Mouse (Mus musculus) heart, embryonic 15.5 days (tissue): ENCODE data around the gene Gm13420. TPM values are rescaled to one million over a fixed set of nuclear protein-coding genes. Genes with fewer than 3 reads are reported as not detected.
"Not testable (repeated sequence)": the region's sequence is repeated elsewhere in the genome, so short reads cannot be mapped to it uniquely, and the experiment has no call there.

Experiments
- ATAC-seq: fragments of 200-750 bp; cut with Nextera tagmentation; replicated peaks from 2 replicates; pipeline ENCODE4 v1.8.0; 2017; ENCODE audit warnings: low read depth, moderate TSS enrichment; ENCODE audit not compliant: insufficient number of reproducible peaks, insufficient read depth, low FRiP score
- H3K27ac ChIP-seq: fragments of 300-500 bp; sonication (generic); 2 replicates; pipeline ENCODE4 v1.5.1; 2015; ENCODE audit warnings: mild to moderate bottlenecking, inconsistent platforms
- H3K27me3 ChIP-seq: fragments of 300-500 bp; sonication (generic); 2 replicates; pipeline ENCODE4 v1.6.1; 2015; ENCODE audit warnings: inconsistent platforms
- H3K36me3 ChIP-seq: fragments of 300-500 bp; sonication (generic); 2 replicates; pipeline ENCODE4 v1.6.1; 2015; ENCODE audit warnings: mild to moderate bottlenecking, inconsistent platforms
- H3K4me1 ChIP-seq: fragments of 300-500 bp; sonication (generic); replicated peaks from 2 replicates; pipeline ENCODE4 v1.6.1; 2015; ENCODE audit warnings: inconsistent platforms
- H3K4me2 ChIP-seq: fragments of 300-500 bp; sonication (generic); 2 replicates; pipeline ENCODE4 v1.6.1; 2015; ENCODE audit warnings: inconsistent platforms, mild to moderate bottlenecking, moderate library complexity
- H3K4me3 ChIP-seq: fragments of 300-500 bp; sonication (generic); 2 replicates; pipeline ENCODE4 v1.5.1; 2015; ENCODE audit warnings: mild to moderate bottlenecking, inconsistent platforms
- H3K9ac ChIP-seq: fragments of 300-500 bp; sonication (generic); 2 replicates; pipeline ENCODE4 v1.6.1; 2015; ENCODE audit warnings: mild to moderate bottlenecking, inconsistent platforms
- H3K9me3 ChIP-seq: fragments of 300-500 bp; sonication (generic); replicated peaks from 2 replicates; pipeline ENCODE4 v1.6.1; 2016; ENCODE audit warnings: inconsistent platforms
- WGBS: fragments of 180-500 bp; shearing (Covaris S2); methylation state at CpG from one replicate; pipeline ENCODE4 v1.1.7; 2015; ENCODE audit warnings: mixed read lengths; 5-methylcytosine and 5-hydroxymethylcytosine counted together
- polyA plus RNA-seq: library from polyadenylated mRNA; unstranded; fragments of >200 nt; fragmentation: Nextera tagmentation; extraction: Ambion mirVana; gene quantifications from 2 replicates; pipeline ENCODE4 v1.2.1, GENCODE M21; 2015

The Gm13420 gene
- not detected in 2 replicates for polyA plus RNA-seq

DNA sequence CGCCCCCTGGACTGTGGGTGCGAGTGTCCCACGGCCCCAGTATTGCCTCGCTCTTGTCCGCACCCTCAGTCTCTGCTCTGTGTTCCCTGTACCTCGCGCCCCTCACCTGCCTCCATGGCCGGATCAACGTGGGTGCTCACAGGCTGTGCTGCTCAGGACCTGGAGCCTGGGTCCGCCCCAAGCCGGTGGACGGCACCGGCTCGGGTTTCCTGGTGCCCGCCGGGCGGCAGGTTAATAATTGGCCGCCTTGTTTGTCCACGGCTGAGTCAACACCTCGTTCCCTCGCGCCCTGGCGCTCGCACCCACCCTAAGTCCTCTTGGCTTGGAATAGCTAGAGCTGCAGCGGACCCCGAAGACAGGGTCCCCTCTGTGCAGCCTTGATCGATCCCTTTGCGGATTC lies at the start of gene Gm13420:
Gene Gm13420 (minus strand): TSS at position 189 of the 400 bp plus-strand sequence.
- H3K27ac ChIP-seq: no peak within 1 kb of the TSS
- H3K4me1 ChIP-seq: peaks cover 11% of the 10 kb centered on the region
- WGBS: 5% methylated on average over 28 of the region's 28 CpGs
- no peak for ATAC-seq
- H3K9me3 ChIP-seq: no peaks in the 10 kb centered on the region
- H3K4me2 ChIP-seq: peak within 1 kb of the TSS; percentile 37
- no peaks in the 10 kb centered on the region for H3K36me3 ChIP-seq
- H3K9ac ChIP-seq: no peak within 1 kb of the TSS
- H3K4me3 ChIP-seq: 0 out of 2 replicates have a peak within 1 kb of the TSS, but pooled peaks have one; percentile 1
- H3K27me3 ChIP-seq: peaks cover 63% of the 10 kb centered on the region

- no peak overlapping the region for H3K4me2 ChIP-seq
- ATAC-seq: no peak
- H3K27me3 ChIP-seq: no peaks in the 10 kb centered on the region
- H3K36me3 ChIP-seq: peaks cover 30% of the 10 kb centered on the region; the same call in 1 of the 2 replicates
- peaks cover 9% of the 10 kb centered on the region; the same call in 1 of the 2 replicates for H3K4me1 ChIP-seq
- no peaks in the 10 kb centered on the region for H3K9me3 ChIP-seq
- H3K9ac ChIP-seq: no peak overlapping the region
- H3K4me3 ChIP-seq: no peak overlapping the region
- 92% methylated on average over 2 of the region's 2 CpGs for WGBS
- no peak overlapping the region for H3K27ac ChIP-seq
Observed at GRCm38 (mm10) chr2:29792772-29793487, 41.4 kb upstream of the Gm13420 start.

DNA sequence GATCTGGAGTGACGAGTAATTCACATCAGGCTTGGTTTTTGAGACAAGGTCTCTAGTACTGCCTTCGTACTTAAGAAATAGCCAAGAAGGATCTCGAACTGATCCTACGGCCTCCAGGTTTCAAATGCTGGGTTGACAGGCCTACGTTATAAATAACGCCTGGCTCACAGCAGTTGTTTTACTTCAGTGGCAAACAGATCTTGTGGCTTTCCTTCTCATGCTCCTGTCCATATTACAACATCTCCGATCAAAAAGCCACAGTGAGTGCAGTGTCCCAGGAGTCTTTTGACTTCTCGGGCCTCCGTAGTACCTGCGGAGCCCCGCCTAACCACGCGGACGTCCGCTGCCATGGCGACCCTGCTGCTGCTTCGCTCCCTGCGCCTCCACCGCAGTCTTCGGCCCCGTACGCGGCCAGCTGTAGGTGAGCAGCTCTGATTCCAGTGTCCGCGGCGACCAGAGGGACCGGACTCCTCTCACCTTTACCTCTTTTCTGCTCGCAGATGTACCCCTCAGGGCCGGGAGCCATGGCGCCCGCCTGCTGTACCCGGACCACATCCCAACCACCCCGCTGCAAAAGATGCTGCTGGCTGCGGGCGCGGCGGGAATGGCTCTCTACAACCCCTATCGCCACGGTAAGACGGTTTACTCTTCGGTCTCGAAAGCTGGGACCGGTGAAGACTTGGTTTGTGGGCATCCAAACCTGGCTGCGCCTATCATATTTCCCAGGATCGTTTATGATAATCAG lies 36.6 kb upstream of the Gm13420 start, which contains the start of gene Trub2:
Gene Trub2 (minus strand): TSS at position 566 of the 745 bp plus-strand sequence.
- H3K4me1 ChIP-seq: peaks cover 19% of the 10 kb centered on the region
- WGBS: under 1% methylated on average over 45 of the region's 45 CpGs
- peak within 1 kb of the TSS; percentile 68 for H3K9ac ChIP-seq
- ATAC-seq: peak; percentile 83
- peak within 1 kb of the TSS; percentile 75 for H3K4me2 ChIP-seq
- H3K36me3 ChIP-seq: peaks cover 39% of the 10 kb centered on the region
- H3K27ac ChIP-seq: peak within 1 kb of the TSS; percentile 69
- no peaks in the 10 kb centered on the region for H3K27me3 ChIP-seq
- H3K9me3 ChIP-seq: no peaks in the 10 kb centered on the region
- H3K4me3 ChIP-seq: peak within 1 kb of the TSS; percentile 78

GRCm38 (mm10) chr2:29787104-29787917 lies 35.8 kb upstream of the Gm13420 start, which contains the start of gene Coq4:
Gene Coq4 (plus strand): TSS chr2:29787493.
- Histone ChIP-seq H3K4me1 (peaks cover 19% of the 10 kb centered on the region), H3K27me3 (no peaks in the 10 kb centered on the region), H3K36me3 (peaks cover 47% of the 10 kb centered on the region), H3K9me3 (no peaks in the 10 kb centered on the region), H3K4me3 (peak within 1 kb of the TSS; percentile 78), H3K9ac (peak within 1 kb of the TSS; percentile 68), H3K4me2 (peak within 1 kb of the TSS; percentile 75), H3K27ac (peak within 1 kb of the TSS; percentile 69)
- under 1% methylated on average over 31 of the region's 31 CpGs for WGBS
- peak; percentile 88 for ATAC-seq

DNA sequence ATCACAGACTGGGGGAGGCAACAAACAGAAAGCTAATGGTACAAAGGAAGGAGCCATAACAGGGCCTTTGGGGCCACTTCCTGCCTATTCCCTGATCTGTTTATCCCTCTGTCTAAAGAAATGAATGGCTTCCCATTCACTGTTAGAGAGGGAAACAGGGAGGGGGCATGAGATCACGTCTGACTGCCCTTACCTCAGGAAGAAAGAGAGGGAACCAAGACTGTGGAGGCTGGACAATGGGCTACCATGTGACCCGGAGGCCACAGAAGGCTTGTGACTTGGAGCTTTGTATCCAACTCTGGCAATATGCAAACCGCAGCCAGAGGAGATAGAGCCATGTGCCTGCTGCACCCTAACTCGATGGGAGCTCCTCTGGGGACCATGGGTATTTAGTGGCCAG lies 32.8 kb upstream of the Gm13420 start:
- WGBS: 62% methylated on average over 4 of the region's 4 CpGs
- ATAC-seq: no peak
- Histone ChIP-seq H3K9me3 (no peaks in the 10 kb centered on the region), H3K27me3 (no peaks in the 10 kb centered on the region), H3K9ac (no peak overlapping the region), H3K36me3 (peaks cover 58% of the 10 kb centered on the region), H3K4me1 (peaks cover 19% of the 10 kb centered on the region), H3K4me2 (no peak overlapping the region), H3K27ac (no peak overlapping the region), H3K4me3 (no peak overlapping the region)

GRCm38 (mm10) chr2:29781256-29781655 lies 29.8 kb upstream of the Gm13420 start:
- H3K36me3 ChIP-seq: peaks cover 84% of the 10 kb centered on the region
- not testable (repeated sequence) for H3K4me1 ChIP-seq, H3K4me2 ChIP-seq, H3K27me3 ChIP-seq, H3K4me3 ChIP-seq, ATAC-seq, H3K27ac ChIP-seq, H3K9me3 ChIP-seq, H3K9ac ChIP-seq
- WGBS: 90% methylated on average over 2 of the region's 2 CpGs

DNA sequence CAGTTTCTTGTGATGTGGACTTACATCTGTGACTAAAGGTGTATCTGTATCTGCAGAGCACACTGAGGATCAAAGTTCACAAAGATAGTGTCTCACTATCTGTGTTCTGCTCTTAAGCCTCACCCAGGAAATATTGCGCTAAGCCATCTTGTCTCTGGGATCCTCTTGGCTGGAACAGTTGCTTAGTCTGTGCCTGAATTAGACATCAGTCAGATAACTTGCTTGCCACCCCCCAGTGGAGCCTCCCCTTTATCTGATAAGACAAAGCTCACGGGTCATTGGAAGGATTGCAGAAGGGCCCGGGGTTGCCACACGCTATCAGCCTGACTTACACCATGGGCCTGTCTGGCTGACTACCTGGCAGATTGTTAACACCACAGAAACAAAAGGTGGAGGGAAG lies 21.8 kb upstream of the Gm13420 start:
- H3K27ac ChIP-seq: no peak overlapping the region
- H3K4me3 ChIP-seq: no peak overlapping the region
- H3K4me1 ChIP-seq: peaks cover 6% of the 10 kb centered on the region
- H3K36me3 ChIP-seq: peaks cover 17% of the 10 kb centered on the region
- no peaks in the 10 kb centered on the region for H3K9me3 ChIP-seq
- no peak for ATAC-seq
- no peak overlapping the region for H3K4me2 ChIP-seq
- no peaks in the 10 kb centered on the region for H3K27me3 ChIP-seq
- H3K9ac ChIP-seq: no peak overlapping the region
- 51% methylated on average over 4 of the region's 4 CpGs for WGBS

- Histone ChIP-seq H3K27me3 (no peaks in the 10 kb centered on the region), H3K4me1 (peaks cover 6% of the 10 kb centered on the region), H3K9ac (no peak overlapping the region), H3K27ac (no peak overlapping the region), H3K4me2 (no peak overlapping the region), H3K4me3 (no peak overlapping the region), H3K36me3 (peaks cover 4% of the 10 kb centered on the region), H3K9me3 (no peaks in the 10 kb centered on the region)
- WGBS: 62% methylated on average over 8 of the region's 8 CpGs
- ATAC-seq: no peak
Observed at GRCm38 (mm10) chr2:29771611-29772461, 20.4 kb upstream of the Gm13420 start.

GRCm38 (mm10) chr2:29770162-29770561 lies 18.7 kb upstream of the Gm13420 start:
- no peak overlapping the region for H3K4me2 ChIP-seq
- no peaks in the 10 kb centered on the region for H3K9me3 ChIP-seq
- no peak overlapping the region for H3K4me3 ChIP-seq
- no peak for ATAC-seq
- H3K27ac ChIP-seq: no peak overlapping the region
- H3K4me1 ChIP-seq: peaks cover 6% of the 10 kb centered on the region
- H3K9ac ChIP-seq: no peak overlapping the region
- no peaks in the 10 kb centered on the region for H3K27me3 ChIP-seq
- H3K36me3 ChIP-seq: no peaks in the 10 kb centered on the region

DNA sequence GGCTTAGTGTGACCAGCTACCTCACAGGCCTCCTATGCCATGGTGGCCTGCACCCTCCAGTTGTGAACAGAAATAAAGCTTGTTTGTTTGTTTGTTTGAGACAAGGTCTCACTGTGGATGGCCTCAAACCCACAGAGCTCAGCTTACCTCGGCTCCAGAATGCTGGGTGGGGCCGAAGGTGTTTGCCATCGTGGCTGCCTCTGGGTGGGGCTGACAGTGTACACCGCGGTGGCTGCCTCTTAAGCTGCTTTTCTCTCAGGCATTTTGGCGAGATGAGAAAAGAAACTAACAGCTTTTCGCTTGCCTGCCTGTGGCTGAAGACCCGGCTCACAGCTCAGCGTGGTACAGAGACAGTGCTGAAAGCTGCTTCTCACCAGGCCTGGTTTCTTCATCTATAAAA lies 17.4 kb upstream of the Gm13420 start:
- 54% methylated on average over 9 of the region's 9 CpGs for WGBS
- Histone ChIP-seq H3K4me1 (peaks cover 5% of the 10 kb centered on the region), H3K9ac (no peak overlapping the region), H3K36me3 (no peaks in the 10 kb centered on the region), H3K9me3 (no peaks in the 10 kb centered on the region), H3K4me3 (no peak overlapping the region), H3K4me2 (no peak overlapping the region), H3K27ac (no peak overlapping the region), H3K27me3 (no peaks in the 10 kb centered on the region)
- no peak for ATAC-seq
